Mouse (Mus musculus): ENCODE measurements around the gene Gm20388. TPM values are rescaled to one million over a fixed set of nuclear protein-coding genes. Genes with fewer than 3 reads are reported as not detected.
"Not testable (repeated sequence)": the region's sequence is repeated elsewhere in the genome, so short reads cannot be mapped to it uniquely, and the experiment has no call there.

Gm20388 gene
- polyA plus RNA-seq, 1 experiment from 2014 or later, result not detected

DNA sequence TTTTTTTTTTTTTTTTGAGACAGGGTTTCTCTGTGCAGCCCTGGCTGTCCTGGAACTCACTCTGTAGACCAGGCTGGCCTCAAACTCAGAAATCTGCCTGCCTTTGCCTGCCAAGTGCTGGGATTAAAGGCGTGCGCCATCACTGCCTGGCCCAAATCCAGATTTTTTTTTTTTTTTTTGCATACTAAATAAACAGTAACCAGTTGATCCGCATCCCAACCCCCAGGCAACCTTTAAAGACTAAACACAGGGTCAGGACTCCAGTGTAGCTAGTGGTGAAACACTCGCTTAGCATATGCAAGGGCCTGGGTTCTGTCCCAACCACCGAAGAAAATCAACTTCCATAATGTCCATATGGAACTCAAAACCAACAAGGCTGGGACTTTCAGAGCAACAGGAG, 4049.9 kb downstream of the Gm20388 start:
- H3K4me3 ChIP-seq; H3K27ac ChIP-seq (replicated peaks); ATAC-seq (replicated peaks); H3K4me1 ChIP-seq; H3K9me3 ChIP-seq; H3K9ac ChIP-seq (replicated peaks); H3K27me3 ChIP-seq; H3K4me2 ChIP-seq (replicated peaks): not testable (repeated sequence)
- WGBS, result 62% methylated on average over 5 of the region's 5 CpGs
- peaks cover 27% of the 10 kb centered on the region; the same call in 1 of the 2 replicates for H3K36me3 ChIP-seq

DNA sequence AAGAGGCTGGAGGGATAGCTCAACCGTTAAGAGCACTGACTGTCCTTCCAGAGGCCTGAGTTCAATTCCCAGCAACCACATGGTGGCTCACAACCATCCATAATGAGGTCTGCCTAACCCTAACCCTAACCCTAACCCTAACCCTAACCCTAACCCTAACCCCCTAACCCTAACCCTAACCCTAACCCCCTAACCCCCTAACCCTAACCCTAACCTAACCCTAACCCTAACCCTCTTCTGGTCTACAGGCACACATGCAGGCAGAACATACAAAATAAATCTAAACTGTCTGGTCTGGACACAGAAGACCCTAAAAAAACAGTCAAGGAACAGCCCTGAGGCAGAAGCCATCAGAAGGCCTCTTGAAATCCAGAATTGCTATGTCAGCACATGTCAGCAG, 4050.7 kb downstream of the Gm20388 start:
- no peak overlapping the region for H3K9ac ChIP-seq (replicated peaks)
- WGBS, result 68% methylated on average over 1 of the region's 1 CpGs
- no peak overlapping the region for H3K27ac ChIP-seq (replicated peaks)
- H3K36me3 ChIP-seq, result peaks cover 27% of the 10 kb centered on the region; the same call in 1 of the 2 replicates
- no peak overlapping the region for H3K4me3 ChIP-seq
- no peaks in the 10 kb centered on the region for H3K9me3 ChIP-seq
- no peaks in the 10 kb centered on the region for H3K27me3 ChIP-seq
- no peak overlapping the region for H3K4me2 ChIP-seq (replicated peaks)
- no peaks in the 10 kb centered on the region for H3K4me1 ChIP-seq
- no peak for ATAC-seq (replicated peaks)

DNA sequence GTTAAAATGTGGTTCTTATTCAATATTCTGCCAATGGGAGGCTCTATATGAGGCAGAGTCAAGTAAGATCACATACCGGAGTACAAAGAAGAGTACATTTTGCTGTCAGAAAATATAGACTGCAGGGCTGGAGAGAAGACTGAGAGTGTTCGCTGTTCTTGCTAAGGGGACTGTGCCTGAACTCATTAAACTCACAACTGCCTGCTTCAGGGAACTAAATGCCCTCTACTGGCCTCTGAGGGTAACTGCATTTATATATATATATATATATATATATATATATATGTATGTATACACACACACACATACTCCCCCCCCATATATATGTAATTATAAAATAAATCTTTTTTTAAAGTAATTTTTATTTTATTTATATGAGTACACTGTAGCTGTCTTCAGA, 4056.3 kb downstream of the Gm20388 start:
- H3K9ac ChIP-seq (replicated peaks), result no peak overlapping the region
- no peak overlapping the region for H3K4me3 ChIP-seq
- WGBS, result 76% methylated on average over 2 of the region's 2 CpGs
- H3K36me3 ChIP-seq, result peaks cover 15% of the 10 kb centered on the region; the same call in 1 of the 2 replicates
- no peak for ATAC-seq (replicated peaks)
- no peaks in the 10 kb centered on the region for H3K4me1 ChIP-seq
- H3K27ac ChIP-seq (replicated peaks), result no peak overlapping the region
- no peak overlapping the region for H3K4me2 ChIP-seq (replicated peaks)
- no peaks in the 10 kb centered on the region for H3K9me3 ChIP-seq
- no peaks in the 10 kb centered on the region for H3K27me3 ChIP-seq

DNA sequence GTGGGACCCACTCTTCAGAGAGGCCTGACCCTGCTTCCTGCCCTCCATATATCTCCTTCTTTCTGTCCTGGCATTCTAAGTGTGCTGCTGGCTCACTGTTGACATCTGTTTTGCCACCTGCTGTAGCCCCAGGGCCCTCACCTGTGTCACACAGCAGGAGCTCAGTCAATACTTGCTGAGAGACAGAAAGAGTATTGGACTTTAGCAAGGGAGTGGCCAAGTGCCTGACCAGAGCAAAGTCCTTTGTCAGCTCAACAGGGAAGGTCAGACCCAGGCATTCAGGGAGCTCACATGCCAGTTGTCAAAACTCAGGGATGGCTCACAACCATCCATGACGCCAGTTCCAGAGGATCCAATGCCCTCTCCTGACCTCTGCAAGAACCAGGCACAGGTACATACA, 4062.9 kb downstream of the Gm20388 start:
- Histone ChIP-seq H3K27ac (replicated peaks) (no peak overlapping the region), H3K36me3 (no peaks in the 10 kb centered on the region), H3K4me2 (replicated peaks) (no peak overlapping the region), H3K9ac (replicated peaks) (no peak overlapping the region), H3K27me3 (no peaks in the 10 kb centered on the region), H3K9me3 (no peaks in the 10 kb centered on the region), H3K4me1 (peaks cover 5% of the 10 kb centered on the region), H3K4me3 (no peak overlapping the region)
- ATAC-seq (replicated peaks), result no peak
- 94% methylated on average over 1 of the region's 1 CpGs for WGBS

DNA sequence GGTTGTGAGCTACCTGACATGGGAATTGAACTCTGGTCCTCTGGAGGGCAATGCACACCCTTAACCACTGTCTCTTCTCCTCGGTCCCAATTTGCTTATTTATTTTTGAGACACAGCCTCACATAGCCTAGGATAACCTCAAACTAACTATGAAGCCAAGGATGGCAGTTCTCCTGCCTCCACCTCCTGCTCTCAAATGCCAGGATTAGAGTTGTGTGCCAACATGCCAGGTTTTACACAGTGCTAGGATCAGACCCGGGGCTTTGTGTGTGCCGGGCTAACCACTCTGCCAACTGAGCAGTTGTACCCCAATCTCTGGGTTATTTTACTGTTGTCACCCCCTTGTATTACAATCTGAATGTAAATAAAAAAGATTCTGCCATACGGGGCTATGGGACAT, 4066.9 kb downstream of the Gm20388 start:
- no peak overlapping the region for H3K4me3 ChIP-seq
- no peak for ATAC-seq (replicated peaks)
- WGBS, result 80% methylated on average over 4 of the region's 4 CpGs

DNA sequence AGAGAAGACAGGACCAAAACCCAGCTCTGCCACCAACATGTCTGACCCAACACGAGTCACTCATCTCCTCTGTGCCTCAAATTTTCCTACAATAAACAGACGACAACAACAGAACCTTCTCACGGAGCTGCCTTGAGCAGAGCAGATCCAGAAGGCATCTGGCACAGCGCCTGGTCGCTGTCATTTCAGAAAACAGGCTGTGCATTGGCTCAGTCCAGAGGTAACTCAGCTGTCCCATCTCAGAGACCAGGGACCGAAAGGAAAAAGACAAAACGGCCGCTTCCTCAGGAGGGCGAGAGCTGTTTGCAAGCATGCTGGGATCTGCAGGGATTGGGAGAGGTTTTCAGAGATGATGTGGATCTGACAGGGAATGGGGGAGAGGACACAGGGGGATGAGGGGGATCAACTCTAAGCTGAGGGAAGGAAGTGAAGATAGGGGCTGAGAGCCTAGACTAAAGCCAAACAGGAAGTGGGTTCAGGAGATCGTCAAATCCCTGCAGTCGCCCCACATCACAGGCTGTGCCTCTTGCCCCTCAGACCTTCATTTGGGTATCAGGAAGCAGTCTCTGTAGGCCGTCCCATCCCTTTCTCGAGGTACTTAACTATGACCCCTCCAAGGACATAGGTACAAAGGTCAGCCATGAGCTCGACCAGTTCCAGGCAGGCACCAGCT, 4067.7 kb downstream of the Gm20388 start:
- Histone ChIP-seq H3K9ac (replicated peaks) (no peak overlapping the region), H3K4me1 (peaks cover 27% of the 10 kb centered on the region), H3K4me3 (no peak overlapping the region), H3K27ac (replicated peaks) (no peak overlapping the region), H3K9me3 (no peaks in the 10 kb centered on the region), H3K36me3 (no peaks in the 10 kb centered on the region), H3K4me2 (replicated peaks) (no peak overlapping the region), H3K27me3 (no peaks in the 10 kb centered on the region)
- 68% methylated on average over 14 of the region's 14 CpGs for WGBS
- no peak for ATAC-seq (replicated peaks)

More for the DNA sequence above, 4066.9 kb downstream of the Gm20388 start:
- no peaks in the 10 kb centered on the region for H3K36me3 ChIP-seq
- no peak overlapping the region for H3K27ac ChIP-seq (replicated peaks)
- H3K4me1 ChIP-seq, result peaks cover 23% of the 10 kb centered on the region
- no peaks in the 10 kb centered on the region for H3K9me3 ChIP-seq
- no peaks in the 10 kb centered on the region for H3K27me3 ChIP-seq
- no peak overlapping the region for H3K4me2 ChIP-seq (replicated peaks)
- H3K9ac ChIP-seq (replicated peaks), result no peak overlapping the region

DNA sequence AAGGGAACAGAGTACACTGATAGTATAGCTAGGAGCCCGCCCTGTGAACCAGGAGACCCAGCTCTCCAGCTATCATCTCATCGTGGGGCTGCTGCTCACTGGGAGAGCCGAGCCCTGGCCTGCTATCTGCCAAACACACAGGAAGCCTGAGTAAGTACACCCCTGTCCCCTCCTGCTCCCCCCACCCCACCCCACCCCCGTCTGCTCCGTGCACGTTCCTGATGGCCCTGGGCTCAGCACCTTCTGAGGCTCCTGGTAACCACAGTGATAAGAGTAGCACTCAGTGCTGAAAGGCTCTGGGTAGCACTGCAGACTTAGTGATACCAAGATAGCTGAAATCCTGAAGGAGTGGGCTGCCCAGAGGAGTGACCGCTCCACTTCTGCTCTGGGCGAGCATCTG, 4068.3 kb downstream of the Gm20388 start:
- WGBS, result 87% methylated on average over 8 of the region's 8 CpGs
- no peaks in the 10 kb centered on the region for H3K9me3 ChIP-seq
- ATAC-seq (replicated peaks), result no peak
- H3K4me1 ChIP-seq, result peaks cover 27% of the 10 kb centered on the region
- H3K4me3 ChIP-seq, result no peak overlapping the region
- no peaks in the 10 kb centered on the region for H3K36me3 ChIP-seq
- no peak overlapping the region for H3K27ac ChIP-seq (replicated peaks)
- H3K4me2 ChIP-seq (replicated peaks), result no peak overlapping the region
- no peak overlapping the region for H3K9ac ChIP-seq (replicated peaks)
- no peaks in the 10 kb centered on the region for H3K27me3 ChIP-seq

DNA sequence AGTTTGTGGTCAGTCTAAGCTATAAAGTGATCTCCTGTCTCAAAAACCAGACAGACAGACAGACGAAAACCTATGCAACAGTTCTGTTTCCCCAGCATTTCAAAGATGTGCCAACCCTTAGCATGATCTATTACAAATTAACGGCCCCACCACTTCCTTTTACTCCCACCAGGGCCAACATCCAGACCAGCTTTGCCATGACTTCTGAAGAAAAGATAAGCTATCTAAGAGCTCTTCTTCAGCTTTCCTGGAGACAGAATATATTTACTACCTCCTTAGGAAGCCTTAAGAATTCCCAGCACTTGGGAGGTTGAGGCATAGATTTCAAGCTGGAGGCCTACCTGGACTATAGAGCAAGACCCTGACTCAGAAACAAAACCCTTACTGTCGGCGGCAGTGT, 4069.6 kb downstream of the Gm20388 start:
- H3K27me3 ChIP-seq, result no peaks in the 10 kb centered on the region
- H3K9me3 ChIP-seq, result no peaks in the 10 kb centered on the region
- H3K4me3 ChIP-seq, result no peak overlapping the region
- WGBS, result 79% methylated on average over 4 of the region's 4 CpGs
- peaks cover 27% of the 10 kb centered on the region for H3K4me1 ChIP-seq
- H3K9ac ChIP-seq (replicated peaks), result no peak overlapping the region
- ATAC-seq (replicated peaks), result no peak
- H3K36me3 ChIP-seq, result no peaks in the 10 kb centered on the region
- no peak overlapping the region for H3K27ac ChIP-seq (replicated peaks)
- no peak overlapping the region for H3K4me2 ChIP-seq (replicated peaks)

DNA sequence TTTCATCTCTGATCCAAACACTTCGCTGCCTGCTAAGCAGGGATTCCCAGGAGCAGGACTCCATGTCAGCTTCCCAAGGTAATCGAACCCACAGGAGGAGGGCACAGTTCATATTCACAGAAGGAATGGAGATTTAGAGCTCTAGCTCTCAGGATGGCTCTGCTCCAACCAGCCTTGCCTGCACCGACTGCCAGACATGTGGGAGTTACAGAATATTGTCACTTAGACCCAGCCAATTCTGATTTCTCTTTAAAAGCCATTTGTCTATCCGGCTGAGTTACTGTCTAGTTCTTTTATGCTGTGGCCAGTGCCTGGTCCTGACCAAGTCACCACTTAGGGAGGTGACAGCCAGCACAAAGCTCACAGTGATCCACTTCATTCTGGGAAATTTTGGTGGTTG, 4071.0 kb downstream of the Gm20388 start:
- H3K4me1 ChIP-seq, result peaks cover 27% of the 10 kb centered on the region
- ATAC-seq (replicated peaks), result no peak
- H3K9ac ChIP-seq (replicated peaks), result 0 out of 2 replicates have a peak overlapping the region, but pooled peaks have one; percentile 16
- peak overlapping the region; percentile 66 for H3K4me3 ChIP-seq
- H3K9me3 ChIP-seq, result no peaks in the 10 kb centered on the region
- H3K36me3 ChIP-seq, result no peaks in the 10 kb centered on the region
- H3K27ac ChIP-seq (replicated peaks), result no peak overlapping the region; the same call in 1 of the 2 replicates
- H3K27me3 ChIP-seq, result no peaks in the 10 kb centered on the region
- peak overlapping the region; percentile 84 for H3K4me2 ChIP-seq (replicated peaks)
- 38% methylated on average over 4 of the region's 4 CpGs for WGBS

DNA sequence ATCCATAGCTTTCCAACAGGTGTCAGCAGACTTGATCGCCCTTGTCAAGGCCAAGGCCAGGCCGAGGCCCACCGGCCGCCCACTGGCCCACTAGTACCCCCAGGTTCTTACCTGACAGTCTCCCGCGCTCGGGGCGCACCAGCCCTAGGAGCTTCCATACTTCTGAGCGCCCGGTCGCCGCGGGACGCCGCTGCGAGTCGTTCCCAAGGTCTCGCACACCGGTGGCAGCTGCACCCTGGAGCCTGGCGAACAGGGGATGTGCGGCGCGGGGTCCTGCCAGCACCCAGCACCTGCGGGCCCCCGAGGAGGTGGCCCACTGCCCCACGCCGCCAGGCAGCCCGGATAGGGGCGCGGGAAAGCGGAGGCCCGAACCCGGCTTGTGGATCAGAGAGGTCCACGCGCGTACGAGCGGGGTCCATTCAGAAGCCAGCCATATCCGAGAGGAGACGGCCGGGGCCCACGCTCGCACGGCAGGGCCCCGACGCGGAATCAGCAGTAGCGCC, 4071.7 kb downstream of the Gm20388 start:
- WGBS, result under 1% methylated on average over 48 of the region's 48 CpGs
- Histone ChIP-seq H3K27me3 (no peaks in the 10 kb centered on the region), H3K36me3 (no peaks in the 10 kb centered on the region), H3K27ac (replicated peaks) (peak overlapping the region; percentile 53; the same call in 1 of the 2 replicates), H3K4me1 (peaks cover 27% of the 10 kb centered on the region), H3K9me3 (no peaks in the 10 kb centered on the region), H3K4me2 (replicated peaks) (peak overlapping the region; percentile 84), H3K9ac (replicated peaks) (peak overlapping the region; percentile 75), H3K4me3 (peak overlapping the region; percentile 66)
- peak; percentile 42 for ATAC-seq (replicated peaks)

DNA sequence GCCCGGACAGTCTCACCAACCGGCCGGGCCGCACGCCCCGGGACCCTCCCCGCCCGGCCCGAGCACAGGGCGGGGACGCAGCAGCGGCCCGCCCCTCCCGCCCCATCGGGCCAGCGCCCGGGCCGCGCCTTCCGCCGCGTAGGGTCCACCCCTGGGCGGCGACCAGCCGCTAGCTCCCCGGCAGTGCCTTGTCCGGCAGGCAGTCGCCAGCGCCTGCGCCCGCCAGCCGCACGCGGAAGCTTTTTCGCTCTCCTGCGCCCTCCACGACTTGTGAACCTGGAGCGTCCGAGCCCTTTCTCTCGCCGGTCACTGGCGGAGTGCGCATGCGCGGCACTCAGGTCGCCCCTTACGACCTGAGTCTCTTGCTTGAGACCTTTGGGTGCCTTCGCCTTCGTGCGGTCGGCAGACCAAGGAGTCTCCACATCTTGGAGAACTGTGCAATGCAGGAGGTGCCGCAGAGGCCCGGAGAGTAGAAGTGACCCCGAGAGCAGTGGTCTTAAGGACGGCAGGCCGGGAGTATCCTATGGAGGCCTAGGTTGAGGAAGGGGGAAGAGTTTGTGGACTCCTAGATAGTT, 4072.3 kb downstream of the Gm20388 start, which contains the start of gene Abcb10:
Gene Abcb10 (minus strand): TSS at position 297 of the 575 bp plus-strand sequence.
- Histone ChIP-seq H3K27me3 (no peaks in the 10 kb centered on the region), H3K4me3 (peak within 1 kb of the TSS; percentile 66), H3K4me2 (replicated peaks) (peak within 1 kb of the TSS; percentile 84), H3K27ac (replicated peaks) (peak within 1 kb of the TSS; percentile 53), H3K36me3 (no peaks in the 10 kb centered on the region), H3K9me3 (no peaks in the 10 kb centered on the region), H3K4me1 (peaks cover 27% of the 10 kb centered on the region), H3K9ac (replicated peaks) (peak within 1 kb of the TSS; percentile 75)
- WGBS, result under 1% methylated on average over 48 of the region's 56 CpGs
- ATAC-seq (replicated peaks), result peak; percentile 85

DNA sequence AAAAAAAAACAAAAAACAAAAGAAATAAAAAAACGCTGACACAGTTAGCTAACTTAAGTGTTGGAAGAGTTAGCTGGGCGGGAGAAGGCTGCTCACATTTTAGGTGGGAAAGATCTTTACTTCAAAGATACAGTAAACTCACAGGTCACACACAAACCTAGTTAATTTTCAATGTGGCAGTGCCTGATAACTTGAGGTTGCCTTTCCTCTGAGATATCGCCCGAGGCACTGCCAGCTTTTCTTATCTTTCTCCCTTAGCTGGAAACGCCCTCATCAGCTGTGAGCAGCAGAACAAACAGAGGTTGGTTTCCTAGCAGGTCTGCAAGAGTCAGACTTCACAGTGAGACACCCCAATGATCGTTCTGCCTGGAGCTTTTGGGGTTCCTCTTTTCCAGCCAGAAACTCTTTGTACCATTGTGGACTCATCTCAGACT, 4078.0 kb downstream of the Gm20388 start:
- Histone ChIP-seq H3K36me3 (no peaks in the 10 kb centered on the region), H3K27me3 (no peaks in the 10 kb centered on the region), H3K4me1 (peaks cover 4% of the 10 kb centered on the region; the same call in 1 of the 2 replicates), H3K4me2 (replicated peaks) (no peak overlapping the region), H3K9me3 (no peaks in the 10 kb centered on the region), H3K9ac (replicated peaks) (no peak overlapping the region), H3K4me3 (no peak overlapping the region), H3K27ac (replicated peaks) (no peak overlapping the region)
- ATAC-seq (replicated peaks), result no peak
- 82% methylated on average over 6 of the region's 6 CpGs for WGBS

Measured in forebrain, embryonic 15.5 days (tissue).